Mouse (Mus musculus): ENCODE results near the gene Lin37.

GRCm38 (mm10) chr7:30564970-30565571 is 5.4 kb upstream of the Lin37 start, which contains the start of gene Igflr1:
- TF ChIP-seq POLR2A (IDR thresholded peaks at IDR 0.05; ENCODE audit: low read depth, low read length) (no peak), CTCF (conservative IDR thresholded peaks at IDR 0.05; ENCODE audit: insufficient read depth, insufficient read length, low read depth, low read length) (no peak)
